Mouse (Mus musculus): ENCODE results near the gene Frat2. TPM values are rescaled to one million over a fixed set of nuclear protein-coding genes. Genes with fewer than 3 reads are reported as not detected.

The Frat2 gene
- total and polyA plus RNA-seq, 3 experiments = 55.6 to 110 TPM; not detected in 1

- TF ChIP-seq CHD1 (IDR thresholded peaks at IDR 0.05; ENCODE audit: low read depth, low read length) (0 out of 2 replicates have a peak, but pooled peaks have one; percentile 90), POLR2AphosphoS2 (IDR thresholded peaks at IDR 0.05; ENCODE audit: low read length) (peak; percentile 56), MYB (IDR thresholded peaks at IDR 0.05; ENCODE audit: low read depth, low read length) (peak; percentile 95), MAFK (IDR thresholded peaks at IDR 0.05; ENCODE audit: borderline replicate concordance, low read depth, low read length) (no peak), SIN3A (IDR thresholded peaks at IDR 0.05; ENCODE audit: low read length) (peak; percentile 89), MEF2A (IDR thresholded peaks at IDR 0.05; ENCODE audit: extremely low read depth, insufficient replicate concordance, low read depth, low read length, poor library complexity, severe bottlenecking) (0 out of 2 replicates have a peak, but pooled peaks have one; percentile 17), USF1 (IDR thresholded peaks at IDR 0.05; ENCODE audit: low read depth, low read length) (peak; percentile 87), GATA1 (IDR thresholded peaks at IDR 0.05; ENCODE audit: low read depth, low read length) (peak; percentile 93), POLR2AphosphoS5 (IDR thresholded peaks at IDR 0.05; ENCODE audit: borderline replicate concordance, low read depth, low read length) (no peak), JUND (IDR thresholded peaks at IDR 0.05; ENCODE audit: low read depth, low read length) (0 out of 2 replicates have a peak, but pooled peaks have one; percentile 15), EP300 (IDR thresholded peaks at IDR 0.05; ENCODE audit: low read depth in 1 of 2, low read length in 2 of 2) (peak; percentile 95 to 96), ZC3H11A (IDR thresholded peaks at IDR 0.05; ENCODE audit: low read depth, low read length) (0 out of 2 replicates have a peak, but pooled peaks have one; percentile 15), ZNF384 (IDR thresholded peaks at IDR 0.05; ENCODE audit: low read depth, low read length) (no peak), TAL1 (IDR thresholded peaks at IDR 0.05; ENCODE audit: low read length) (peak; percentile 30; the same call in 1 of the 2 replicates)
Measured at GRCm38 (mm10) chr19:41841105-41841750, 6.7 kb downstream of the Frat2 start (continued).

GRCm38 (mm10) chr19:41839685-41840084 lies 8.2 kb downstream of the Frat2 start:
- Histone ChIP-seq H3K9me3 (replicated peaks; ENCODE audit: insufficient read depth, low read length) (no peaks in the 10 kb centered on the region), H3K36me3 (ENCODE audit: control insufficient read depth in 1 of 2, insufficient read depth in 2 of 2, low read length in 2 of 2) (peaks cover 0 to 61% of the 10 kb centered on the region in 2 experiments; a peak in 2 of 4 replicates), H3K9ac (ENCODE audit: control insufficient read depth, low read depth, low read length, poor library complexity, severe bottlenecking) (peak overlapping the region; percentile 57), H3K4me3 (ENCODE audit: control insufficient read depth in 1 of 2, insufficient read depth in 1 of 2, low read depth in 2 of 2, low read length in 2 of 2) (peak overlapping the region; percentile 31 to 47; a peak in 2 of 4 replicates), H3K27ac (ENCODE audit: control insufficient read depth, low read depth, low read length) (peak overlapping the region; percentile 94), H3K4me1 (ENCODE audit: control insufficient read depth in 1 of 2, insufficient read depth in 2 of 2, low read length in 2 of 2) (peaks cover 37 to 58% of the 10 kb centered on the region in 2 experiments), H3K27me3 (ENCODE audit: control insufficient read depth in 1 of 2, insufficient read depth in 2 of 2, low read length in 2 of 2) (no peaks in the 10 kb centered on the region), H3K79me2 (ENCODE audit: control insufficient read depth, insufficient read depth, low read length, poor library complexity) (peaks cover 9% of the 10 kb centered on the region)
- TF ChIP-seq TBP (IDR thresholded peaks at IDR 0.05; ENCODE audit: low read depth, low read length) (no peak), MXI1 (IDR thresholded peaks at IDR 0.05; ENCODE audit: low read depth, low read length) (no peak), MEF2A (IDR thresholded peaks at IDR 0.05; ENCODE audit: extremely low read depth, insufficient replicate concordance, low read depth, low read length, poor library complexity, severe bottlenecking) (no peak), CHD1 (IDR thresholded peaks at IDR 0.05; ENCODE audit: low read depth, low read length) (no peak), TCF12 (IDR thresholded peaks at IDR 0.05; ENCODE audit: low read depth, low read length) (no peak), USF2 (IDR thresholded peaks at IDR 0.05; ENCODE audit: borderline replicate concordance in 1 of 2, insufficient read depth in 1 of 2, low read depth in 1 of 2, low read length in 2 of 2) (no peak), NELFE (IDR thresholded peaks at IDR 0.05; ENCODE audit: low read depth, low read length) (no peak), USF1 (IDR thresholded peaks at IDR 0.05; ENCODE audit: low read depth, low read length) (no peak), POLR2AphosphoS2 (IDR thresholded peaks at IDR 0.05; ENCODE audit: low read length) (no peak), NRF1 (IDR thresholded peaks at IDR 0.05; ENCODE audit: insufficient read depth, low read depth, low read length, poor library complexity, severe bottlenecking) (no peak), ZC3H11A (IDR thresholded peaks at IDR 0.05; ENCODE audit: low read depth, low read length) (no peak), RCOR1 (IDR thresholded peaks at IDR 0.05; ENCODE audit: low read depth, low read length) (no peak), MYC (IDR thresholded peaks at IDR 0.05; ENCODE audit: low read depth, low read length) (no peak), POLR2A (IDR thresholded peaks at IDR 0.05; ENCODE audit: control insufficient read depth in 1 of 2, insufficient read depth in 1 of 2, low read depth in 1 of 2, low read length in 2 of 2, poor library complexity in 1 of 2) (no peak), E2F4 (IDR thresholded peaks at IDR 0.05; ENCODE audit: borderline replicate concordance, low read depth, low read length) (no peak), MAZ (IDR thresholded peaks at IDR 0.05; ENCODE audit: low read depth, low read length) (no peak)
- peak; percentile 54 for DNase-seq (ENCODE audit: low read depth, low spot score)

All from MEL (cell line).